Mouse (Mus musculus) CH12.LX (cell line): Measurements from ENCODE around the gene Skida1. TPM values are rescaled to one million over a fixed set of nuclear protein-coding genes. Genes with fewer than 3 reads are reported as not detected.
A peak's percentile ranks its signal among the peaks of the same experiment; 100 is the strongest.

Source experiments
- DNase-seq: peaks from one replicate; pipeline ENCODE4 v3.0.0-alpha.2; 2013; ENCODE audit errors: extremely low read depth
- H3K27ac ChIP-seq: 2 replicates; pipeline ENCODE4 v1.5.1; 2012; ENCODE audit warnings: low read depth, mild to moderate bottlenecking, control low read depth, moderate library complexity; ENCODE audit not compliant: insufficient read depth
- H3K27me3 ChIP-seq: replicated peaks from 2 replicates; pipeline ENCODE3; 2012; ENCODE audit warnings: inconsistent platforms
- H3K36me3 ChIP-seq, 2 experiments: replicated peaks in 1 of 2; 2 replicates each; pipeline versions ENCODE3 to v1.6.1; 2012; ENCODE audit warnings: inconsistent platforms in 1 of 2, low read length in 1 of 2, mild to moderate bottlenecking in 1 of 2, mixed read lengths in 1 of 2, moderate library complexity in 1 of 2; ENCODE audit not compliant: control insufficient read depth in 1 of 2, insufficient read depth in 1 of 2
- H3K4me1 ChIP-seq, 2 experiments: 2 replicates each; pipeline ENCODE4 v1.6.1; 2012; ENCODE audit warnings: inconsistent platforms in 1 of 2, moderate library complexity in 1 of 2; ENCODE audit not compliant: insufficient read depth in 2 of 2, control insufficient read depth in 1 of 2
- H3K4me2 ChIP-seq: 2 replicates; pipeline ENCODE4 v1.6.1; 2012; ENCODE audit warnings: low read depth, mild to moderate bottlenecking, control low read depth; ENCODE audit not compliant: poor library complexity, insufficient read depth, severe bottlenecking
- H3K4me3 ChIP-seq, 3 experiments: fragments of 150-350 bp in 1 of 3; sonication (generic) in 1 of 3; replicated peaks in 1 of 3; 2 replicates each; pipeline versions ENCODE3 to v1.5.1; 2011 to 2012; ENCODE audit warnings: low read depth in 2 of 3, low read length in 2 of 3, mild to moderate bottlenecking in 2 of 3, moderate library complexity in 2 of 3, control low read depth in 1 of 3, improper control_type of control experiment in 1 of 3, inconsistent platforms in 1 of 3, mixed read lengths in 1 of 3; ENCODE audit not compliant: poor library complexity in 1 of 3
- H3K79me2 ChIP-seq: replicated peaks from 2 replicates; pipeline ENCODE4 v1.6.1; 2012; ENCODE audit warnings: mild to moderate bottlenecking, moderate library complexity; ENCODE audit not compliant: control insufficient read depth, poor library complexity, insufficient read depth, severe bottlenecking; ENCODE audit errors: extremely low read depth
- H3K9ac ChIP-seq: 2 replicates; pipeline ENCODE4 v1.6.1; 2012; ENCODE audit warnings: low read depth, mild to moderate bottlenecking, control low read depth, moderate library complexity; ENCODE audit not compliant: insufficient read depth
- H3K9me3 ChIP-seq: replicated peaks from 2 replicates; pipeline ENCODE3; 2012; ENCODE audit warnings: low read length, inconsistent platforms, mixed read lengths
- BHLHE40 ChIP-seq: IDR thresholded peaks from 2 replicates; pipeline ENCODE4 v1.6.1; 2011; ENCODE audit warnings: mild to moderate bottlenecking, low read depth, low read length, improper control_type of control experiment
- ETS1 ChIP-seq: conservative IDR thresholded peaks from 2 replicates; pipeline ENCODE4 v1.6.1; 2012; ENCODE audit warnings: low read depth, mild to moderate bottlenecking, inconsistent platforms, low read length, improper control_type of control experiment, moderate library complexity
- HCFC1 ChIP-seq: IDR thresholded peaks from 2 replicates; pipeline ENCODE4 v1.6.1; 2012; ENCODE audit warnings: low read depth, mild to moderate bottlenecking, inconsistent platforms, low read length, improper control_type of control experiment
- JUN ChIP-seq: IDR thresholded peaks from 2 replicates; pipeline ENCODE4 v1.6.1; 2011; ENCODE audit warnings: low read depth, mild to moderate bottlenecking, low read length, improper control_type of control experiment, moderate library complexity; ENCODE audit not compliant: insufficient read depth
- MAFK ChIP-seq: IDR thresholded peaks from 2 replicates; pipeline ENCODE4 v1.6.1; 2011; ENCODE audit warnings: low read length, improper control_type of control experiment; ENCODE audit not compliant: insufficient replicate concordance
- MAX ChIP-seq: IDR thresholded peaks from 2 replicates; pipeline ENCODE4 v1.6.1; 2011; ENCODE audit warnings: low read length, improper control_type of control experiment
- MAZ ChIP-seq: IDR thresholded peaks from 2 replicates; pipeline ENCODE4 v1.6.1; 2012; ENCODE audit warnings: low read depth, mild to moderate bottlenecking, inconsistent platforms, low read length, improper control_type of control experiment, moderate library complexity
- MEF2A ChIP-seq: IDR thresholded peaks from 2 replicates; pipeline ENCODE4 v1.6.1; 2014; ENCODE audit warnings: low read depth, mild to moderate bottlenecking, inconsistent platforms, low read length, improper control_type of control experiment, borderline replicate concordance
- MXI1 ChIP-seq: IDR thresholded peaks from 2 replicates; pipeline ENCODE4 v1.6.1; 2011; ENCODE audit warnings: mild to moderate bottlenecking, low read depth, low read length, improper control_type of control experiment
- PAX5 ChIP-seq: IDR thresholded peaks from 2 replicates; pipeline ENCODE4 v1.6.1; 2012; ENCODE audit warnings: low read length, inconsistent platforms, mixed read lengths
- RCOR1 ChIP-seq: conservative IDR thresholded peaks from 2 replicates; pipeline ENCODE4 v1.6.1; 2012; ENCODE audit warnings: low read depth, mild to moderate bottlenecking, inconsistent platforms, low read length, improper control_type of control experiment
- SIN3A ChIP-seq: IDR thresholded peaks from 2 replicates; pipeline ENCODE4 v1.6.1; 2012; ENCODE audit warnings: low read length, improper control_type of control experiment, inconsistent platforms
- TBP ChIP-seq: conservative IDR thresholded peaks from 2 replicates; pipeline ENCODE4 v1.6.1; 2011; ENCODE audit warnings: low read depth, low read length, improper control_type of control experiment
- ZKSCAN1 ChIP-seq: IDR thresholded peaks from 2 replicates; pipeline ENCODE4 v1.6.1; 2012; ENCODE audit warnings: low read depth, inconsistent platforms, low read length, improper control_type of control experiment, borderline replicate concordance
- ZNF384 ChIP-seq: IDR thresholded peaks from 2 replicates; pipeline ENCODE4 v1.6.1; 2012; ENCODE audit warnings: low read depth, low read length, improper control_type of control experiment, inconsistent platforms
- dilution Hi-C: fragments of 300-500 bp; cut with MboI; formaldehyde crosslinking; loops from 2 replicates; pipeline ENCODE4 v1.14.3; 2020; ENCODE audit warnings: low sequenced_read_pairs; ENCODE audit not compliant: extremely low pct_unique_long_range_greater_than_20kb, extremely low pct_ligation_motif_present
- in situ Hi-C: fragments of 300-500 bp; cut with MboI; formaldehyde crosslinking; loops from 3 replicates; pipeline ENCODE4 v1.14.3; 2019; ENCODE audit warnings: low sequenced_read_pairs, low pct_ligation_motif_present, low pct_unique_long_range_greater_than_20kb, mixed read lengths
- polyA plus RNA-seq: library from polyadenylated mRNA; unstranded; fragments of >175 nt; gene quantifications from 2 replicates; pipeline ENCODE4 v1.2.1, GENCODE M21; 2012; ENCODE audit warnings: low read depth; ENCODE audit not compliant: insufficient read length
- total RNA-seq, 2 experiments: library from RNA; depleted of rRNA; stranded (reverse); fragments of 300-350 nt in 1 of 2; fragments of >200 nt in 1 of 2; gene quantifications; 2 replicates each; pipeline ENCODE4 v1.2.3; 2012 to 2014

Gene Skida1
- total and polyA plus RNA-seq, 3 experiments, result 0.35 to 0.85 (median 0.36) TPM

DNA sequence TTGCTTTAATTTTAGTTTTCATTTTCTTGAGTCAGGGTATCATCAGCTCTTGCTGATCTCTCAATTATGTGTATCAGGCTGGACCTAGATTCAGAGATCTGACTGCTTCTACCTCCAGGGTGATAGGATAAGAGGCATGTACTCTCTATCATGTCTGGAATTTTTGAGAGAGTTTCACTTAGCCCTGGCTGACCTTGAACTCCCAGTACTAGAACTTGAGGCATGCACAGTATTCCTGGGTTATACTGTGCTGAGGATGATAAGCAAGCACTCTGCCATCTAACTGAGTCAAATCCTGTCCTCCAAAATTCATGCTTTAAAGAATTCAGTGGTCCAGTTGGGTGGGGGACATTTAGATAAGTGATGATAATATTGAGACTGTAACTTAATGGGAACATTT lies 17.6 kb upstream of the Skida1 start:
- DNase-seq, result no peak
- H3K4me3 ChIP-seq, result no peak overlapping the region
- H3K9me3 ChIP-seq, result no peaks in the 10 kb centered on the region
- H3K4me2 ChIP-seq, result peak overlapping the region; percentile 74
- H3K9ac ChIP-seq, result peak overlapping the region; percentile 99; the same call in 1 of the 2 replicates
- no peak for TF ChIP-seq SIN3A
- no peak for TF ChIP-seq JUN
- no peak for TF ChIP-seq MAFK
- no peak for TF ChIP-seq TBP
- no peak for TF ChIP-seq HCFC1
- TF ChIP-seq PAX5, result no peak
- no peak for TF ChIP-seq MXI1
- TF ChIP-seq MEF2A, result no peak
- TF ChIP-seq ZKSCAN1, result no peak
- no peak for TF ChIP-seq BHLHE40
- no peak for TF ChIP-seq ZNF384
- no peak for TF ChIP-seq MAX
- TF ChIP-seq, all 38 proteins: peak for 0
- Histone ChIP-seq H3K79me2 (peaks cover 42% of the 10 kb centered on the region), H3K4me1 (peaks cover 0 to 28% of the 10 kb centered on the region in 2 experiments; a peak in 2 of 4 replicates), H3K36me3 (peaks cover 4 to 30% of the 10 kb centered on the region in 2 experiments), H3K27ac (no peak overlapping the region), H3K27me3 (no peaks in the 10 kb centered on the region)
- in situ Hi-C loops (no loop called here), dilution Hi-C loops (no loop called here)

DNA sequence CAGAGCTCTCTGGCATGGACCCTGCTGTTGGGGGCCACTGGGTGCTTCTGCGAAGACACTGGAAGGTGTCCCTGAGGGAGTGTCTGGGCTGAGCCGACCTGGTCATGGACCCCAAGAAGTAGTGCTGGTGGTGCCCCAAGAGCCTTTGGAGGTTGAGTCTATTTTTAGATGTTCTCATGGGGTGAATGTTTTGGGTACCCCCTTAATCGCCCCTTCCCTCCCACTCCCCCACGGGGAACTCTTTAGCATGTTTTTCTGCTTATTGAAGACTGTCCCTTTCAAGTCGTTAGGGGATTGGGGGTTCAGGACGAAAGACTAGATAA lies 16.8 kb upstream of the Skida1 start:
- DNase-seq, result no peak

More for the DNA sequence above, 16.8 kb upstream of the Skida1 start:
- Histone ChIP-seq H3K36me3 (peaks cover 4 to 25% of the 10 kb centered on the region in 2 experiments), H3K27me3 (no peaks in the 10 kb centered on the region), H3K9ac (peak overlapping the region; percentile 99), H3K79me2 (peaks cover 39% of the 10 kb centered on the region), H3K9me3 (no peaks in the 10 kb centered on the region), H3K4me3 (peak overlapping the region; percentile 56 to 91 (median 70)), H3K4me1 (peaks cover 0 to 28% of the 10 kb centered on the region in 2 experiments; a peak in 2 of 4 replicates), H3K27ac (peak overlapping the region; percentile 53), H3K4me2 (peak overlapping the region; percentile 74)
- in situ Hi-C loops (no loop called here), dilution Hi-C loops (no loop called here)
- TF ChIP-seq MAZ (no peak), RCOR1 (no peak), ETS1 (no peak), ZNF384 (no peak)
